Mouse (Mus musculus) bone marrow macrophage, adult 2 months (primary cell): ENCODE results near the gene Rin3.

Source experiments
- CTCF ChIP-seq: IDR thresholded peaks from 2 replicates; pipeline ENCODE4 v1.5.1; 2012; ENCODE audit warnings: low read depth, mild to moderate bottlenecking, low read length, moderate library complexity
- POLR2A ChIP-seq: IDR thresholded peaks from 2 replicates; pipeline ENCODE4 v1.6.1; 2012; ENCODE audit warnings: mild to moderate bottlenecking, low read depth, low read length, borderline replicate concordance

- TF ChIP-seq POLR2A (no peak), CTCF (no peak)
These were observed 38.9 kb upstream of the Rin3 start for GRCm38 (mm10) chr12:102243915-102244314.
